Mouse (Mus musculus) cerebellum, adult 2 months (tissue): ENCODE measurements around the gene Gng13.

Source experiments
- CTCF ChIP-seq: fragments of 200-500 bp; IDR thresholded peaks from 2 replicates; pipeline ENCODE4 v1.5.1; 2011; ENCODE audit warnings: low read depth, mild to moderate bottlenecking, control low read depth, low read length, moderate library complexity, borderline replicate concordance; ENCODE audit not compliant: insufficient read depth
- POLR2A ChIP-seq: fragments of 200-500 bp; IDR thresholded peaks from 2 replicates; pipeline ENCODE4 v1.6.1; 2011; ENCODE audit warnings: low read length, control low read depth, borderline replicate concordance; ENCODE audit not compliant: insufficient read depth

GRCm38 (mm10) chr17:25754241-25754640 lies 37.3 kb downstream of the Gng13 start, which contains the start of gene Msln:
- TF ChIP-seq CTCF (no peak), POLR2A (no peak)
